Mouse (Mus musculus): ENCODE data around the gene Nrg3. TPM values are rescaled to one million over a fixed set of nuclear protein-coding genes. Genes with fewer than 3 reads are reported as not detected.

Gene Nrg3
- polyA plus RNA-seq (2012; rRNA removed), result 0.06 and 0.21 TPM in 2 replicates

DNA sequence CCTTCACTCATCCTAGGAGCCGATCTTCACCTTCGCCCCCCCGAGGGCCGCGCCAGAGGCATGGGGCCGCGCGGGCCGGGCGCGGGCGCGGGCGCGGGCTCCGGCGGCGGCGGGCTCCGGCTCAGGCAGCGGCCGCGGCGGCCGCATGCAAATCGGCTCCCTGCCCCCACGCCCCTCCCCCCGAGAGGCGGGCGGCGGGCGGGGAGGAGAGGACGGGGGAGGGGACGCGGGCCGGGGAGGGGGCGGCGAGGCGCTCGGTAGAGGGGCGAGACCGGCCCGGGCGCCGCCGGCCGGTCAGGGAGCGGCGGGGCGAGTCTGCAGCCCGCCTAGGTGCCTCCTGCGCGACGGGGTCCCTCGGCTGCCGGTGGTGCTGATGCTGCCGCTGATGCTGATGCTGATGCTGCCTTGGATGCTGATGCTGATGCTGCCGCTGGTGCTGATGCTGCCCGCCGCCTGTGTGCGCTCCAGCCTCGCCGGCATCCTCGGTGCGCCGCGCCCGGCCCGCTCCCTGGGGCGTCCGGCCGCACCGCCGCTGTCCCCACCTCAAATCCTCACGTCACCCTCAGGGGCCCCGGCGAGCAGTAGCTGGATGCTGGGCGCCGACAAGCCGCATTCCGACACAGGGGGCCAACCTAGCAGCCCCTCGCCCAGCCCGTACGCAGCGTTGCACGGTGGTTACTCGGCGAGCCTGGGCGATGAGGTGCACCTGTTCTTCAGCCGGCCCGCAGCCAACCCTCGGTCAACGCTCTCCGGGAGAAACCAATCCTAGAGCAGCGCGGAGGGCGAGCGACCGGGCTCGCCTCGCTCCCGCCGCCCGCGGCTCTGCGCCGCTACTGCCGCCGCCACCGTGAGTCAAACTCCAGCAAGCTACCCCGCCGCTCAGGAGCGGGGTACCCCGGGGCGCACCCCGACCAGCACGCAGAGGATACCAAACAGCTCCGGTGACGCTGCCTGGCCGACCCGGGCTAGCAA, at the start of gene Nrg3:
Gene Nrg3 (minus strand): TSS at position 299 of the 972 bp plus-strand sequence.

